Mouse (Mus musculus): ENCODE data around the gene Olah.

DNA sequence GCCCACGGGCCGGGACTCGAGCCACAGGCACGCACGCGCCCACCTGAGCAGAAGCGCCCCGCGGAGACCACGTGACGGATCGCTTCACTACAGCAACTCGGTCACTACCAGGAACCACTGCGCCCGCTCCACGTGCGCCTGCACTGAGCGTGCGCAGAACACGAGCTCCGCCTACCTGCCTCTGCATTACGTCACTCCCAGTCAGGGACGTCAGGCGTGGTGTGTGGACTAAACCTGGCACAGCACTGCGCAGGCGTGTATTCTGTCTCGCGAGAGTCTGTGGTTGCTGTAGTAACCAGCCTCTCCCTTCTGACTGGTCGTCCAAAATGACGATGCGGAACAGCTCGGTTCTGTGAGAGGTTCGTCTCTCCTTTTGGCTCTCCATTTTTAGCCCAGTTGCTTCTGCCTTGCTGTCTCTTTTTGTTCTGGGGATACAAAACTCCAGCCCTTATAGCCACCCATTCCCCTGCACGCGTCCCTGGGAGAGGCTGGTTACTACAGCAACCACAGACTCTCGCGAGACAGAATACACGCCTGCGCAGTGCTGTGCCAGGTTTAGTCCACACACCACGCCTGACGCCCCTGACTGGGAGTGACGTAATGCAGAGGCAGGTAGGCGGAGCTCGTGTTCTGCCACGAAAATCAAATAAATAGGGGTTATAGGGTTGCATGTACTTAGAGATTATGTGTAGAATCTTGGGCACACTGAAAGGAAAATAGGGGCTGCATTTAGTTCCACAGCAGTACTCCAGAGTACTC is 64.3 kb downstream of the Olah start, which contains the start of gene Rpp38:
- TF ChIP-seq CTCF (IDR thresholded peaks at IDR 0.05; ENCODE audit: low read depth), result no peak; the same call in 1 of the 2 replicates
- peak; percentile 97 for TF ChIP-seq EP300 (optimal IDR thresholded peaks at IDR 0.05)

Measured in stomach, postnatal 0 days (tissue).